Mouse (Mus musculus): ENCODE data around the gene Kifc3.

GRCm38 (mm10) chr8:95191497-95192175, 11.0 kb downstream of the Kifc3 start:
- TF ChIP-seq CTCF (conservative IDR thresholded peaks at IDR 0.05; ENCODE audit: low read length) (no peak), NANOG (IDR thresholded peaks at IDR 0.05; ENCODE audit: borderline replicate concordance, low read length) (no peak), POU5F1 (IDR thresholded peaks at IDR 0.05; ENCODE audit: borderline replicate concordance, low read length) (no peak)
